Mouse (Mus musculus) forebrain, embryonic 16.5 days (tissue): ENCODE data around the gene Ccnb1ip1. TPM values are rescaled to one million over a fixed set of nuclear protein-coding genes. Genes with fewer than 3 reads are reported as not detected.
"Not testable (repeated sequence)": the region's sequence is repeated elsewhere in the genome, so short reads cannot be mapped to it uniquely, and the experiment has no call there.

Experiments used
- ATAC-seq: fragments of 200-750 bp; cut with Nextera tagmentation; 2 replicates; pipeline ENCODE4 v1.8.0; 2017; ENCODE audit warnings: mild to moderate bottlenecking, moderate library complexity
- H3K27ac ChIP-seq: fragments of 300-500 bp; sonication (generic); 2 replicates; pipeline ENCODE4 v1.5.1; 2014; ENCODE audit warnings: low read length, control low read depth
- H3K27me3 ChIP-seq: fragments of 300-500 bp; sonication (generic); replicated peaks from 2 replicates; pipeline ENCODE4 v1.6.1; 2014; ENCODE audit warnings: low read length; ENCODE audit not compliant: control insufficient read depth, insufficient read depth
- H3K36me3 ChIP-seq: fragments of 300-500 bp; sonication (generic); 2 replicates; pipeline ENCODE4 v1.6.1; 2014; ENCODE audit not compliant: control insufficient read depth, insufficient read depth
- H3K4me1 ChIP-seq: fragments of 300-500 bp; sonication (generic); replicated peaks from 2 replicates; pipeline ENCODE4 v1.6.1; 2014; ENCODE audit warnings: low read length; ENCODE audit not compliant: control insufficient read depth, insufficient read depth
- H3K4me2 ChIP-seq: fragments of 300-500 bp; sonication (generic); 2 replicates; pipeline ENCODE4 v1.6.1; 2014; ENCODE audit warnings: mild to moderate bottlenecking, low read length, control low read depth
- H3K4me3 ChIP-seq: fragments of 300-500 bp; sonication (generic); replicated peaks from 2 replicates; pipeline ENCODE4 v1.5.1; 2014; ENCODE audit warnings: mild to moderate bottlenecking, low read length, control low read depth
- H3K9ac ChIP-seq: fragments of 300-500 bp; sonication (generic); replicated peaks from 2 replicates; pipeline ENCODE4 v1.6.1; 2014; ENCODE audit warnings: low read depth, low read length, control low read depth
- H3K9me3 ChIP-seq: fragments of 300-500 bp; sonication (generic); 2 replicates; pipeline ENCODE4 v1.6.1; 2016; ENCODE audit warnings: low read length; ENCODE audit not compliant: control insufficient read depth
- WGBS: fragments of 180-500 bp; shearing (Covaris S2); extraction: QIAGEN DNeasy Blood & Tissue Kit; methylation state at CpG from one replicate; pipeline ENCODE4 v1.1.7; 2014; 5-methylcytosine and 5-hydroxymethylcytosine counted together
- polyA plus RNA-seq: library from polyadenylated mRNA; unstranded; fragments of >200 nt; fragmentation: Nextera tagmentation; extraction: Ambion mirVana; gene quantifications from 2 replicates; pipeline ENCODE4 v1.2.1, GENCODE M21; 2015

The Ccnb1ip1 gene
- polyA plus RNA-seq, 1 experiment from 2014 or later = not detected

GRCm38 (mm10) chr14:50806469-50806868, 1.1 kb downstream of the Ccnb1ip1 start:
- not testable (repeated sequence) for ATAC-seq, H3K36me3 ChIP-seq, H3K9me3 ChIP-seq, H3K9ac ChIP-seq, H3K4me3 ChIP-seq, H3K4me1 ChIP-seq, H3K27me3 ChIP-seq, H3K27ac ChIP-seq
- 85% methylated on average over 5 of the region's 5 CpGs for WGBS
- peak overlapping the region; percentile 40 for H3K4me2 ChIP-seq

- Histone ChIP-seq H3K4me2 (no peak overlapping the region), H3K9me3 (no peaks in the 10 kb centered on the region), H3K4me3 (no peak overlapping the region), H3K36me3 (no peaks in the 10 kb centered on the region), H3K27ac (no peak overlapping the region), H3K4me1 (peaks cover 3% of the 10 kb centered on the region; the same call in 1 of the 2 replicates), H3K9ac (no peak overlapping the region), H3K27me3 (no peaks in the 10 kb centered on the region)
- no peak for ATAC-seq
- 77% methylated on average over 13 of the region's 13 CpGs for WGBS
Observed at GRCm38 (mm10) chr14:50804683-50805082, 2.8 kb downstream of the Ccnb1ip1 start.

- H3K4me3 ChIP-seq = no peak overlapping the region
- H3K27ac ChIP-seq = no peak overlapping the region
- no peaks in the 10 kb centered on the region for H3K27me3 ChIP-seq
- no peak for ATAC-seq
- no peaks in the 10 kb centered on the region for H3K9me3 ChIP-seq
- no peak overlapping the region for H3K9ac ChIP-seq
- no peaks in the 10 kb centered on the region for H3K4me1 ChIP-seq
- WGBS = 62% methylated on average over 4 of the region's 4 CpGs
- no peak overlapping the region for H3K4me2 ChIP-seq
- no peaks in the 10 kb centered on the region for H3K36me3 ChIP-seq
Observed at GRCm38 (mm10) chr14:50802843-50803562, 4.5 kb downstream of the Ccnb1ip1 start.

GRCm38 (mm10) chr14:50802441-50802840, 5.1 kb downstream of the Ccnb1ip1 start:
- no peaks in the 10 kb centered on the region for H3K27me3 ChIP-seq
- no peaks in the 10 kb centered on the region for H3K36me3 ChIP-seq
- H3K27ac ChIP-seq = no peak overlapping the region
- ATAC-seq = no peak
- 89% methylated on average over 6 of the region's 6 CpGs for WGBS
- no peaks in the 10 kb centered on the region for H3K4me1 ChIP-seq
- H3K4me3 ChIP-seq = no peak overlapping the region
- no peak overlapping the region for H3K4me2 ChIP-seq
- H3K9ac ChIP-seq = no peak overlapping the region
- no peaks in the 10 kb centered on the region for H3K9me3 ChIP-seq

- 1% methylated on average over 3 of the region's 3 CpGs for WGBS
- H3K9ac ChIP-seq = no peak overlapping the region
- H3K9me3 ChIP-seq = no peaks in the 10 kb centered on the region
- no peaks in the 10 kb centered on the region for H3K4me1 ChIP-seq
- H3K4me2 ChIP-seq = no peak overlapping the region
- peak; percentile 68 for ATAC-seq
- H3K27me3 ChIP-seq = no peaks in the 10 kb centered on the region
- H3K4me3 ChIP-seq = no peak overlapping the region
- no peak overlapping the region for H3K27ac ChIP-seq
- no peaks in the 10 kb centered on the region for H3K36me3 ChIP-seq
Observed at GRCm38 (mm10) chr14:50799502-50800259, 7.9 kb downstream of the Ccnb1ip1 start.

- WGBS = 62% methylated on average over 2 of the region's 2 CpGs
- no peak for ATAC-seq
Observed at GRCm38 (mm10) chr14:50798512-50798911, 9.0 kb downstream of the Ccnb1ip1 start.

GRCm38 (mm10) chr14:50796464-50796863, 11.1 kb downstream of the Ccnb1ip1 start:
- 86% methylated on average over 1 of the region's 1 CpGs for WGBS
- no peak overlapping the region for H3K9ac ChIP-seq
- no peaks in the 10 kb centered on the region for H3K4me1 ChIP-seq
- no peaks in the 10 kb centered on the region for H3K9me3 ChIP-seq
- no peaks in the 10 kb centered on the region for H3K27me3 ChIP-seq
- no peak overlapping the region for H3K4me3 ChIP-seq
- H3K27ac ChIP-seq = no peak overlapping the region
- ATAC-seq = no peak
- H3K36me3 ChIP-seq = no peaks in the 10 kb centered on the region
- H3K4me2 ChIP-seq = no peak overlapping the region

More at GRCm38 (mm10) chr14:50798512-50798911, 9.0 kb downstream of the Ccnb1ip1 start:
- Histone ChIP-seq H3K27me3 (no peaks in the 10 kb centered on the region), H3K4me2 (no peak overlapping the region), H3K4me3 (no peak overlapping the region), H3K36me3 (no peaks in the 10 kb centered on the region), H3K27ac (no peak overlapping the region), H3K9me3 (no peaks in the 10 kb centered on the region), H3K9ac (no peak overlapping the region), H3K4me1 (no peaks in the 10 kb centered on the region)

GRCm38 (mm10) chr14:50795965-50796364, 11.6 kb downstream of the Ccnb1ip1 start:
- H3K4me3 ChIP-seq = no peak overlapping the region
- no peaks in the 10 kb centered on the region for H3K27me3 ChIP-seq
- H3K4me1 ChIP-seq = no peaks in the 10 kb centered on the region
- H3K36me3 ChIP-seq = no peaks in the 10 kb centered on the region
- 86% methylated on average over 4 of the region's 4 CpGs for WGBS
- ATAC-seq = no peak
- no peak overlapping the region for H3K9ac ChIP-seq
- no peak overlapping the region for H3K4me2 ChIP-seq
- H3K9me3 ChIP-seq = no peaks in the 10 kb centered on the region
- H3K27ac ChIP-seq = no peak overlapping the region

GRCm38 (mm10) chr14:50795261-50795935, 12.1 kb downstream of the Ccnb1ip1 start:
- Histone ChIP-seq H3K27me3 (no peaks in the 10 kb centered on the region), H3K4me3 (no peak overlapping the region), H3K9ac (no peak overlapping the region), H3K27ac (no peak overlapping the region), H3K9me3 (no peaks in the 10 kb centered on the region), H3K4me2 (no peak overlapping the region), H3K36me3 (no peaks in the 10 kb centered on the region), H3K4me1 (no peaks in the 10 kb centered on the region)
- ATAC-seq = no peak
- 93% methylated on average over 24 of the region's 24 CpGs for WGBS
